Mouse (Mus musculus) kidney, embryonic 16.5 days (tissue): Measurements from ENCODE around the gene Uchl4. TPM values are rescaled to one million over a fixed set of nuclear protein-coding genes. Genes with fewer than 3 reads are reported as not detected.
"Not testable (repeated sequence)": the region's sequence is repeated elsewhere in the genome, so short reads cannot be mapped to it uniquely, and the experiment has no call there.

Source experiments
- ATAC-seq: fragments of 200-750 bp; cut with Nextera tagmentation; 2 replicates; pipeline ENCODE4 v1.8.0; 2017; ENCODE audit warnings: moderate TSS enrichment; ENCODE audit not compliant: low FRiP score, low TSS enrichment
- H3K27ac ChIP-seq: fragments of 300-500 bp; sonication (generic); 2 replicates; pipeline ENCODE4 v1.5.1; 2014; ENCODE audit warnings: low read length
- H3K27me3 ChIP-seq: fragments of 300-500 bp; sonication (generic); 2 replicates; pipeline ENCODE4 v1.6.1; 2014; ENCODE audit warnings: low read length, control low read depth, mixed read lengths; ENCODE audit not compliant: insufficient read depth
- H3K36me3 ChIP-seq: fragments of 300-500 bp; sonication (generic); 2 replicates; pipeline ENCODE4 v1.6.1; 2014; ENCODE audit warnings: low read length, control low read depth, mixed read lengths; ENCODE audit not compliant: insufficient read depth
- H3K4me1 ChIP-seq: fragments of 300-500 bp; sonication (generic); 2 replicates; pipeline ENCODE4 v1.6.1; 2014; ENCODE audit warnings: low read length, control low read depth, mixed read lengths; ENCODE audit not compliant: insufficient read depth
- H3K4me2 ChIP-seq: fragments of 300-500 bp; sonication (generic); replicated peaks from 2 replicates; pipeline ENCODE4 v1.6.1; 2014; ENCODE audit warnings: low read depth, low read length
- H3K4me3 ChIP-seq: fragments of 300-500 bp; sonication (generic); 2 replicates; pipeline ENCODE4 v1.5.1; 2014; ENCODE audit warnings: mild to moderate bottlenecking, low read length
- H3K9ac ChIP-seq: fragments of 300-500 bp; sonication (generic); replicated peaks from 2 replicates; pipeline ENCODE4 v1.6.1; 2014; ENCODE audit warnings: low read length
- H3K9me3 ChIP-seq: fragments of 300-500 bp; sonication (generic); 2 replicates; pipeline ENCODE4 v1.6.1; 2016; ENCODE audit warnings: low read length, control low read depth
- WGBS: fragments of 180-500 bp; shearing (Covaris S2); extraction: QIAGEN DNeasy Blood & Tissue Kit; methylation state at CpG from one replicate; pipeline ENCODE4 v1.1.7; 2014; 5-methylcytosine and 5-hydroxymethylcytosine counted together
- polyA plus RNA-seq: library from polyadenylated mRNA; unstranded; fragments of >200 nt; fragmentation: Nextera tagmentation; extraction: Ambion mirVana; gene quantifications from 2 replicates; pipeline ENCODE4 v1.2.1, GENCODE M21; 2015

Uchl4 gene
- 2.4 and 4.5 TPM in 2 replicates for polyA plus RNA-seq

GRCm38 (mm10) chr9:64234768-64235435 is at the start of gene Uchl4:
Gene Uchl4 (plus strand): TSS chr9:64235201.
- Histone ChIP-seq H3K4me1 (peaks cover 55% of the 10 kb centered on the region), H3K27me3 (no peaks in the 10 kb centered on the region), H3K9me3 (no peaks in the 10 kb centered on the region), H3K4me2 (peak within 1 kb of the TSS; percentile 13; the same call in 1 of the 2 replicates), H3K4me3 (no peak within 1 kb of the TSS), H3K27ac (peak within 1 kb of the TSS; percentile 54), H3K36me3 (no peaks in the 10 kb centered on the region), H3K9ac (no peak within 1 kb of the TSS)
- ATAC-seq: 0 out of 2 replicates have a peak, but pooled peaks have one; percentile 59
- 56% methylated on average over 8 of the region's 8 CpGs for WGBS

- ATAC-seq: no peak
- Histone ChIP-seq H3K4me1 (no peaks in the 10 kb centered on the region), H3K4me3 (no peak overlapping the region), H3K36me3 (peaks cover 30% of the 10 kb centered on the region), H3K9me3 (no peaks in the 10 kb centered on the region), H3K27ac (no peak overlapping the region), H3K9ac (no peak overlapping the region), H3K4me2 (no peak overlapping the region), H3K27me3 (no peaks in the 10 kb centered on the region)
- 92% methylated on average over 1 of the region's 1 CpGs for WGBS
Observed at GRCm38 (mm10) chr9:64193879-64194278, 41.1 kb upstream of the Uchl4 start.

GRCm38 (mm10) chr9:64195554-64195953 is 39.4 kb upstream of the Uchl4 start:
- Histone ChIP-seq H3K27ac (no peak overlapping the region), H3K4me2 (no peak overlapping the region), H3K9me3 (no peaks in the 10 kb centered on the region), H3K4me3 (no peak overlapping the region), H3K36me3 (peaks cover 26% of the 10 kb centered on the region), H3K27me3 (no peaks in the 10 kb centered on the region), H3K4me1 (no peaks in the 10 kb centered on the region), H3K9ac (no peak overlapping the region)
- no peak for ATAC-seq
- 81% methylated on average over 4 of the region's 4 CpGs for WGBS

- Histone ChIP-seq H3K4me1 (no peaks in the 10 kb centered on the region), H3K27ac (no peak overlapping the region), H3K4me3 (no peak overlapping the region), H3K9ac (no peak overlapping the region), H3K27me3 (no peaks in the 10 kb centered on the region), H3K9me3 (no peaks in the 10 kb centered on the region), H3K36me3 (peaks cover 18% of the 10 kb centered on the region), H3K4me2 (no peak overlapping the region)
- ATAC-seq: no peak
- WGBS: 69% methylated on average over 8 of the region's 8 CpGs
Observed at GRCm38 (mm10) chr9:64197524-64197923, 37.5 kb upstream of the Uchl4 start.

- H3K36me3 ChIP-seq: peaks cover 19% of the 10 kb centered on the region; the same call in 1 of the 2 replicates
- no peaks in the 10 kb centered on the region for H3K27me3 ChIP-seq
- no peaks in the 10 kb centered on the region for H3K9me3 ChIP-seq
- no peak overlapping the region for H3K9ac ChIP-seq
- H3K4me1 ChIP-seq: no peaks in the 10 kb centered on the region
- ATAC-seq: no peak
- H3K27ac ChIP-seq: no peak overlapping the region
- no peak overlapping the region for H3K4me2 ChIP-seq
- WGBS: 91% methylated on average over 5 of the region's 5 CpGs
- no peak overlapping the region for H3K4me3 ChIP-seq
Observed at GRCm38 (mm10) chr9:64198068-64198762, 36.8 kb upstream of the Uchl4 start.

GRCm38 (mm10) chr9:64198763-64199418 is 36.1 kb upstream of the Uchl4 start:
- H3K9ac ChIP-seq, H3K9me3 ChIP-seq, H3K4me1 ChIP-seq, ATAC-seq, H3K4me3 ChIP-seq, H3K4me2 ChIP-seq, H3K27ac ChIP-seq, H3K27me3 ChIP-seq: not testable (repeated sequence)
- peaks cover 16% of the 10 kb centered on the region; the same call in 1 of the 2 replicates for H3K36me3 ChIP-seq
- 91% methylated on average over 7 of the region's 7 CpGs for WGBS

GRCm38 (mm10) chr9:64199897-64200296 is 35.1 kb upstream of the Uchl4 start:
- Histone ChIP-seq H3K27me3 (no peaks in the 10 kb centered on the region), H3K4me1 (no peaks in the 10 kb centered on the region), H3K9me3 (no peaks in the 10 kb centered on the region), H3K4me2 (no peak overlapping the region), H3K36me3 (peaks cover 24% of the 10 kb centered on the region), H3K9ac (no peak overlapping the region), H3K4me3 (no peak overlapping the region), H3K27ac (no peak overlapping the region)
- 38% methylated on average over 2 of the region's 2 CpGs for WGBS
- ATAC-seq: peak; percentile 61; the same call in 1 of the 2 replicates

GRCm38 (mm10) chr9:64202331-64202730 is 32.7 kb upstream of the Uchl4 start:
- no peaks in the 10 kb centered on the region for H3K27me3 ChIP-seq
- H3K4me1 ChIP-seq: no peaks in the 10 kb centered on the region
- H3K27ac ChIP-seq: no peak overlapping the region
- H3K36me3 ChIP-seq: peaks cover 24% of the 10 kb centered on the region
- no peak for ATAC-seq
- no peak overlapping the region for H3K9ac ChIP-seq
- H3K4me3 ChIP-seq: no peak overlapping the region
- no peak overlapping the region for H3K4me2 ChIP-seq
- no peaks in the 10 kb centered on the region for H3K9me3 ChIP-seq

- Histone ChIP-seq H3K27ac (no peak overlapping the region), H3K9me3 (no peaks in the 10 kb centered on the region), H3K36me3 (peaks cover 24% of the 10 kb centered on the region), H3K4me1 (no peaks in the 10 kb centered on the region), H3K9ac (no peak overlapping the region), H3K27me3 (no peaks in the 10 kb centered on the region), H3K4me3 (no peak overlapping the region), H3K4me2 (no peak overlapping the region)
- ATAC-seq: no peak
Observed at GRCm38 (mm10) chr9:64202866-64203265, 32.1 kb upstream of the Uchl4 start.
